Mouse (Mus musculus) olfactory bulb, adult 2 months (tissue): ENCODE data around the gene Sbno2. TPM values are rescaled to one million over a fixed set of nuclear protein-coding genes. Genes with fewer than 3 reads are reported as not detected.

Experiments used
- H3K27ac ChIP-seq: fragments of 200-500 bp; 2 replicates; pipeline ENCODE4 v1.5.1; 2012; ENCODE audit warnings: low read depth, low read length; ENCODE audit not compliant: insufficient read depth
- H3K4me1 ChIP-seq: fragments of 200-500 bp; 2 replicates; pipeline ENCODE4 v1.6.1; 2012; ENCODE audit warnings: low read length; ENCODE audit not compliant: control insufficient read depth, insufficient read depth
- H3K4me3 ChIP-seq: fragments of 200-500 bp; 2 replicates; pipeline ENCODE4 v1.5.1; 2012; ENCODE audit warnings: mild to moderate bottlenecking, low read depth, low read length, moderate library complexity; ENCODE audit not compliant: insufficient read depth
- CTCF ChIP-seq: fragments of 200-500 bp; IDR thresholded peaks from 2 replicates; pipeline ENCODE4 v1.5.1; 2012; ENCODE audit warnings: low read depth, mild to moderate bottlenecking, low read length, moderate library complexity; ENCODE audit not compliant: insufficient read depth
- POLR2A ChIP-seq: fragments of 200-500 bp; IDR thresholded peaks from 2 replicates; pipeline ENCODE4 v1.6.1; 2012; ENCODE audit warnings: mild to moderate bottlenecking, low read depth, low read length, moderate library complexity; ENCODE audit not compliant: insufficient read depth
- WGBS: fragments of 180-500 bp; shearing (Covaris S2); methylation state at CpG from one replicate; pipeline ENCODE4 v1.1.7; 2018; 5-methylcytosine and 5-hydroxymethylcytosine counted together
- polyA plus RNA-seq: library from polyadenylated mRNA; stranded (reverse); fragments of >200 nt; gene quantifications from 2 replicates; pipeline ENCODE4 v1.2.4, GENCODE M21; 2012; ENCODE audit warnings: low replicate concordance; ENCODE audit not compliant: missing spikeins, insufficient read depth, insufficient read length

The Sbno2 gene
- polyA plus RNA-seq, 1 experiment, result not detected

- TF ChIP-seq CTCF, result no peak
- peak; percentile 68 for TF ChIP-seq POLR2A
Observed at GRCm38 (mm10) chr10:80149291-80150225, 44.2 kb upstream of the Sbno2 start.

GRCm38 (mm10) chr10:80148610-80149290 lies 43.4 kb upstream of the Sbno2 start:
- Histone ChIP-seq H3K4me3 (peak overlapping the region; percentile 66), H3K27ac (peak overlapping the region; percentile 96), H3K4me1 (peaks cover 66% of the 10 kb centered on the region)
- WGBS, result under 1% methylated on average over 57 of the region's 57 CpGs
- TF ChIP-seq CTCF, result peak; percentile 68; the same call in 1 of the 2 replicates
- no peak; the same call in 1 of the 2 replicates for TF ChIP-seq POLR2A

More at GRCm38 (mm10) chr10:80149291-80150225, 44.2 kb upstream of the Sbno2 start:
- H3K4me3 ChIP-seq, result peak overlapping the region; percentile 87
- peaks cover 60% of the 10 kb centered on the region for H3K4me1 ChIP-seq
- peak overlapping the region; percentile 96 for H3K27ac ChIP-seq
- under 1% methylated on average over 88 of the region's 88 CpGs for WGBS

- Histone ChIP-seq H3K4me1 (peaks cover 61% of the 10 kb centered on the region), H3K27ac (peak within 1 kb of the TSS; percentile 96), H3K4me3 (peak within 1 kb of the TSS; percentile 66)
- under 1% methylated on average over 42 of the region's 42 CpGs for WGBS
- TF ChIP-seq POLR2A (peak; percentile 58; the same call in 1 of the 2 replicates), CTCF (no peak)
Observed at GRCm38 (mm10) chr10:80147719-80148601, 42.6 kb upstream of the Sbno2 start, which contains the start of gene Midn. Gene Midn, plus strand, starts transcription at chr10:80148272.

GRCm38 (mm10) chr10:80147146-80147718 lies 41.9 kb upstream of the Sbno2 start:
- Histone ChIP-seq H3K27ac (peak overlapping the region; percentile 90), H3K4me3 (no peak overlapping the region), H3K4me1 (peaks cover 54% of the 10 kb centered on the region)
- 59% methylated on average over 5 of the region's 5 CpGs for WGBS
- no peak for TF ChIP-seq POLR2A
- TF ChIP-seq CTCF, result no peak

- peaks cover 48% of the 10 kb centered on the region for H3K4me1 ChIP-seq
- TF ChIP-seq CTCF, result no peak
- TF ChIP-seq POLR2A, result no peak
- H3K27ac ChIP-seq, result no peak overlapping the region
- 83% methylated on average over 4 of the region's 4 CpGs for WGBS
- no peak overlapping the region for H3K4me3 ChIP-seq
Observed at GRCm38 (mm10) chr10:80146568-80147011, 41.2 kb upstream of the Sbno2 start.

GRCm38 (mm10) chr10:80145896-80146295 lies 40.5 kb upstream of the Sbno2 start:
- no peak for TF ChIP-seq POLR2A
- no peak for TF ChIP-seq CTCF
- H3K4me3 ChIP-seq, result no peak overlapping the region
- WGBS, result 62% methylated on average over 6 of the region's 6 CpGs
- no peak overlapping the region for H3K27ac ChIP-seq
- peaks cover 47% of the 10 kb centered on the region for H3K4me1 ChIP-seq

GRCm38 (mm10) chr10:80144864-80145838 lies 39.8 kb upstream of the Sbno2 start:
- 63% methylated on average over 20 of the region's 20 CpGs for WGBS
- Histone ChIP-seq H3K4me3 (no peak overlapping the region), H3K4me1 (peaks cover 49% of the 10 kb centered on the region), H3K27ac (no peak overlapping the region)
- no peak for TF ChIP-seq POLR2A
- TF ChIP-seq CTCF, result peak; percentile 79
